Mouse (Mus musculus) embryonic fibroblast, embryonic 13.5 days (primary cell): ENCODE measurements around the gene Ppig.

Experiments
- CTCF ChIP-seq: IDR thresholded peaks from 2 replicates; pipeline ENCODE4 v1.5.1; 2011; ENCODE audit warnings: mild to moderate bottlenecking, control low read depth, low read length, moderate library complexity, borderline replicate concordance; ENCODE audit not compliant: insufficient read depth
- POLR2A ChIP-seq: IDR thresholded peaks from 2 replicates; pipeline ENCODE4 v1.6.1; 2011; ENCODE audit warnings: low read depth, mild to moderate bottlenecking, control low read depth, low read length, moderate library complexity

- TF ChIP-seq POLR2A = no peak
- TF ChIP-seq CTCF = no peak
Measured at GRCm38 (mm10) chr2:69676713-69677112, 45.6 kb upstream of the Ppig start.
